Mouse (Mus musculus): ENCODE results near the gene Rsu1.
A peak's percentile ranks its signal among the peaks of the same experiment; 100 is the strongest.
"Not testable (repeated sequence)": the region's sequence is repeated elsewhere in the genome, so short reads cannot be mapped to it uniquely, and the experiment has no call there.

Gene Rsu1

GRCm38 (mm10) chr2:13223451-13223850, 47.8 kb downstream of the Rsu1 start:
- no peak for DNase-seq

- no peak for DNase-seq
Measured at GRCm38 (mm10) chr2:13220141-13220540, 51.1 kb downstream of the Rsu1 start.

- DNase-seq = no peak
Measured at GRCm38 (mm10) chr2:13218112-13218511, 53.1 kb downstream of the Rsu1 start.

- no peak for DNase-seq
Measured at GRCm38 (mm10) chr2:13206825-13207224, 64.4 kb downstream of the Rsu1 start.

- DNase-seq = no peak
Measured at GRCm38 (mm10) chr2:13206367-13206766, 64.8 kb downstream of the Rsu1 start.

- DNase-seq = no peak
Measured at GRCm38 (mm10) chr2:13202805-13203475, 68.3 kb downstream of the Rsu1 start.

GRCm38 (mm10) chr2:13199713-13200112, 71.5 kb downstream of the Rsu1 start:
- no peak for DNase-seq

- DNase-seq = no peak
Measured at GRCm38 (mm10) chr2:13199033-13199432, 72.2 kb downstream of the Rsu1 start.

- DNase-seq = no peak
Measured at GRCm38 (mm10) chr2:13195540-13195939, 75.7 kb downstream of the Rsu1 start.

GRCm38 (mm10) chr2:13192157-13192556, 79.1 kb downstream of the Rsu1 start:
- no peak for DNase-seq

- no peak for DNase-seq
Measured at GRCm38 (mm10) chr2:13190767-13191166, 80.4 kb downstream of the Rsu1 start.

- DNase-seq = no peak
Measured at GRCm38 (mm10) chr2:13188831-13189495, 82.3 kb downstream of the Rsu1 start.

- no peak for DNase-seq
Measured at GRCm38 (mm10) chr2:13183124-13183523, 88.1 kb downstream of the Rsu1 start.

- not testable (repeated sequence) for DNase-seq
Measured at GRCm38 (mm10) chr2:13181899-13182298, 89.3 kb downstream of the Rsu1 start.

- DNase-seq = no peak
Measured at GRCm38 (mm10) chr2:13177698-13178395, 93.4 kb downstream of the Rsu1 start.

- no peak for DNase-seq
Measured at GRCm38 (mm10) chr2:13176304-13176620, 95.0 kb downstream of the Rsu1 start.

GRCm38 (mm10) chr2:13175536-13176303, 95.5 kb downstream of the Rsu1 start:
- DNase-seq = no peak

- no peak for DNase-seq
Measured at GRCm38 (mm10) chr2:13174461-13174860, 96.8 kb downstream of the Rsu1 start.

GRCm38 (mm10) chr2:13170651-13171050, 100.6 kb downstream of the Rsu1 start:
- no peak for DNase-seq

GRCm38 (mm10) chr2:13169962-13170361, 101.3 kb downstream of the Rsu1 start:
- no peak for DNase-seq

GRCm38 (mm10) chr2:13169158-13169890, 101.9 kb downstream of the Rsu1 start:
- DNase-seq = no peak

- DNase-seq = peak; percentile 72
Measured at GRCm38 (mm10) chr2:13168743-13169142, 102.5 kb downstream of the Rsu1 start.

GRCm38 (mm10) chr2:13161717-13162116, 109.5 kb downstream of the Rsu1 start:
- no peak for DNase-seq

Measured in liver (tissue).